ENCODE assay signal across 8 mouse cellular contexts in the genomic region with DNA sequence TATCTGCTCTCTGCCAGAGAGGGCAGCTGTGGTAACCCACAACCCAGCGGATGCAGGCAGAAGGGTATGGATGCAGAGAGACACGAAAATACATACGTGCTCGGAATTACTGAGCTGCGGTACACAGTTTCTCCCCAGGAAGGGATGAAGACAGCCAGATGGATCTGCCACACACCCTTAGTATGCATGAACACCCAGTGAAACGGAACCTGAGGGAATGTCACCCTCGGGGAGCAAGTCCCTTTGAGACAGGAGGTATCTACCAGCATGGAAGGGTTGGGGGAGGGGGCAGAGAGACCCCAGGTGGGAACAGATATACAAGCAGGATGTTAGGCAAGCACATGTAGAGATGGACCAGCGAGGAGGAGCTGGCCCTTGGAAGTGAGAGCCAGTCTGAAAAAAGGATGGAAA. TPM values are rescaled to one million over a fixed set of nuclear protein-coding genes. Genes with fewer than 3 reads are reported as not detected.
DNase-seq lines count a peak whose midpoint lies in the region; ATAC-seq lines count a peak whose summit lies in the region.

No protein-coding gene starts in this region.

- H3K36me3 ChIP-seq in hindbrain, embryonic 14.5 days (replicated peaks; ENCODE audit: control insufficient read depth, insufficient read depth): peaks cover 26% of the 10 kb centered on the region
- H3K36me3 ChIP-seq in midbrain, embryonic 16.5 days (ENCODE audit: control insufficient read depth, insufficient read depth, low read length): no peaks in the 10 kb centered on the region; the same call in 1 of the 2 replicates

- peak; percentile 27 for DNase-seq in layer of hippocampus, adult 11-12 months (ENCODE audit: low spot score)
- no peak for DNase-seq in layer of hippocampus, postnatal 36 days
- peak; percentile 80 for DNase-seq in cerebellum, adult 9-11 months
- DNase-seq in hindbrain, embryonic 14.5 days (ENCODE audit: low spot score): peak; percentile 52
- DNase-seq in urinary bladder, postnatal 25 days (ENCODE audit: low spot score): no peak
- DNase-seq in kidney, postnatal 36 days: no peak
- DNase-seq in heart, postnatal 36 days: no peak

- no peaks in the 10 kb centered on the region for H3K9me3 ChIP-seq in hindbrain, embryonic 14.5 days (ENCODE audit: control insufficient read depth, low read length)
- H3K9me3 ChIP-seq in midbrain, embryonic 16.5 days (replicated peaks; ENCODE audit: control insufficient read depth, low read length, poor library complexity, severe bottlenecking): no peaks in the 10 kb centered on the region

- H3K4me2 ChIP-seq in hindbrain, embryonic 14.5 days (replicated peaks): peak overlapping the region; percentile 76
- H3K4me2 ChIP-seq in midbrain, embryonic 16.5 days (ENCODE audit: low read length): peak overlapping the region; percentile 68

- 14% methylated on average over 8 of the region's 8 CpGs for WGBS in hindbrain, embryonic 14.5 days
- WGBS in midbrain, embryonic 16.5 days: 11% methylated on average over 8 of the region's 8 CpGs

- peak overlapping the region; percentile 90 for H3K9ac ChIP-seq in hindbrain, embryonic 14.5 days
- peak overlapping the region; percentile 87 for H3K9ac ChIP-seq in midbrain, embryonic 16.5 days (ENCODE audit: low read depth, low read length)

- H3K4me3 ChIP-seq in hindbrain, embryonic 14.5 days (replicated peaks; ENCODE audit: low read length): peak overlapping the region; percentile 70
- H3K4me3 ChIP-seq in midbrain, embryonic 16.5 days (ENCODE audit: low read depth, low read length): peak overlapping the region; percentile 73

- ATAC-seq in hindbrain, embryonic 14.5 days (ENCODE audit: low FRiP score): peak; percentile 38
- peak; percentile 53 for ATAC-seq in midbrain, embryonic 16.5 days

- H3K27me3 ChIP-seq in hindbrain, embryonic 14.5 days (ENCODE audit: control insufficient read depth, insufficient read depth, low read length): no peaks in the 10 kb centered on the region
- no peaks in the 10 kb centered on the region for H3K27me3 ChIP-seq in midbrain, embryonic 16.5 days (ENCODE audit: control insufficient read depth, insufficient read depth, low read depth, low read length)

- peaks cover 24% of the 10 kb centered on the region for H3K4me1 ChIP-seq in hindbrain, embryonic 14.5 days (replicated peaks; ENCODE audit: control insufficient read depth, insufficient read depth, low read length)
- peaks cover 21% of the 10 kb centered on the region for H3K4me1 ChIP-seq in midbrain, embryonic 16.5 days (ENCODE audit: control insufficient read depth, insufficient read depth, low read length)

- H3K27ac ChIP-seq in hindbrain, embryonic 14.5 days: peak overlapping the region; percentile 92
- peak overlapping the region; percentile 92 for H3K27ac ChIP-seq in midbrain, embryonic 16.5 days (ENCODE audit: low read length)

- intact Hi-C loops in heart, postnatal 36 days (cut with DNase I): no loop called here

RNA-seq across cellular contexts. Expression of gene Clstn3, which starts 0.7 kb away (rescaled TPM):
- 100 to 1,000 TPM; 255 to 264 TPM for total RNA-seq in layer of hippocampus, postnatal 36 days (2021)
- 94.2 and 110 TPM in 2 replicates for polyA plus RNA-seq in hindbrain, embryonic 14.5 days (2014; fragmentation: Nextera tagmentation; extraction: Ambion mirVana)
- polyA plus RNA-seq in midbrain, embryonic 16.5 days (2015; fragmentation: Nextera tagmentation; extraction: Ambion mirVana): 151 and 183 TPM in 2 replicates
- total RNA-seq in heart, postnatal 36 days (2021): 1 to 10 TPM in 1 of 2 experiments, under 1 TPM in 1; 0.73 to 2.1 TPM

RNA-seq across cellular contexts. Expression of gene C1rl, which starts 29.0 kb away (rescaled TPM):
- total RNA-seq in layer of hippocampus, postnatal 36 days (2021): under 1 TPM; 0.13 to 0.15 TPM
- polyA plus RNA-seq in hindbrain, embryonic 14.5 days (2014; fragmentation: Nextera tagmentation; extraction: Ambion mirVana): 0.31 and 0.46 TPM in 2 replicates
- 0.29 and 0.36 TPM in 2 replicates for polyA plus RNA-seq in midbrain, embryonic 16.5 days (2015; fragmentation: Nextera tagmentation; extraction: Ambion mirVana)
- 1 to 10 TPM; 1.2 TPM for total RNA-seq in heart, postnatal 36 days (2021)

RNA-seq across cellular contexts. Expression of gene C1ra, which starts 48.3 kb away (rescaled TPM):
- under 1 TPM; 0.51 to 0.72 TPM for total RNA-seq in layer of hippocampus, postnatal 36 days (2021)
- polyA plus RNA-seq in hindbrain, embryonic 14.5 days (2014; fragmentation: Nextera tagmentation; extraction: Ambion mirVana): 0.20 and 0.26 TPM in 2 replicates
- polyA plus RNA-seq in midbrain, embryonic 16.5 days (2015; fragmentation: Nextera tagmentation; extraction: Ambion mirVana): 0.31 and 0.36 TPM in 2 replicates
- total RNA-seq in heart, postnatal 36 days (2021): 10 to 100 TPM; 13.7 TPM

RNA-seq across cellular contexts. Expression of gene Pex5, which starts 49.0 kb away (rescaled TPM):
- 10 to 100 TPM; 60.9 to 64.6 TPM for total RNA-seq in layer of hippocampus, postnatal 36 days (2021)
- 51.7 and 58.6 TPM in 2 replicates for polyA plus RNA-seq in hindbrain, embryonic 14.5 days (2014; fragmentation: Nextera tagmentation; extraction: Ambion mirVana)
- 75.5 and 77.7 TPM in 2 replicates for polyA plus RNA-seq in midbrain, embryonic 16.5 days (2015; fragmentation: Nextera tagmentation; extraction: Ambion mirVana)
- total RNA-seq in heart, postnatal 36 days (2021): 10 to 100 TPM; 26.9 to 28.7 TPM

Comparison
In these comparisons a context has a peak if more than half of its experiments do, and no peak if none do; other contexts are left out.
1. DNase-seq: peak in layer of hippocampus, adult 11-12 months (single experiment), cerebellum, adult 9-11 months (single experiment) and hindbrain, embryonic 14.5 days (single experiment); none in layer of hippocampus, postnatal 36 days (0 of 2), urinary bladder, postnatal 25 days (single experiment), kidney, postnatal 36 days (0 of 2) and heart, postnatal 36 days (0 of 2).
2. RNA of gene Clstn3, which starts 0.7 kb away (total RNA-seq): 255 to 264 TPM in layer of hippocampus, postnatal 36 days; 0.73 to 2.1 TPM in heart, postnatal 36 days; every median in the first group is over 10 times any median in the second.
3. RNA of gene C1ra, which starts 48.3 kb away (total RNA-seq): 13.7 TPM in heart, postnatal 36 days; 0.51 to 0.72 TPM in layer of hippocampus, postnatal 36 days; every median in the first group is over 4 times any median in the second.